Mouse (Mus musculus) left cerebral cortex, postnatal 14 days (tissue): ENCODE results near the gene Cavin3. TPM values are rescaled to one million over a fixed set of nuclear protein-coding genes. Genes with fewer than 3 reads are reported as not detected.

Experiments
- DNase-seq, 2 experiments: peaks; one replicate each; pipeline ENCODE4 v3.0.0; 2021 to 2022; ENCODE audit warnings: low spot score in 2 of 2, mixed read lengths in 1 of 2
- intact Hi-C: fragments of 180-260 bp; cut with DNase I; formaldehyde crosslinking; loops from one replicate; pipeline ENCODE4 v1.15.1; 2025
- long read RNA-seq, 2 experiments: library from polyadenylated mRNA; stranded (forward); transcript quantifications; one replicate each; pipeline ENCODE4 v2.0.0; 2021
- total RNA-seq, 2 experiments: library from RNA; stranded (reverse); gene quantifications; 2 replicates each; pipeline ENCODE4 v1.2.3; 2021

The Cavin3 gene
- 10 to 100 TPM; 19.0 to 21.1 TPM for total RNA-seq
- long read RNA-seq, experiment 1, transcript Cavin3-201 (2 exons, 1,662 nt), result major isoform, 48 of 51 reads
- long read RNA-seq, experiment 1, partial matches to known transcripts, result 2 of 51 reads
- long read RNA-seq, experiment 1, other reads (novel, unspliced or antisense), result 1 of 51 reads
- long read RNA-seq, experiment 2, transcript Cavin3-201 (2 exons, 1,662 nt), result major isoform, 40 of 40 reads
- long read RNA-seq, experiment 2, partial matches to known transcripts, result 0 of 40 reads
- long read RNA-seq, experiment 2, other reads (novel, unspliced or antisense), result 0 of 40 reads

DNA sequence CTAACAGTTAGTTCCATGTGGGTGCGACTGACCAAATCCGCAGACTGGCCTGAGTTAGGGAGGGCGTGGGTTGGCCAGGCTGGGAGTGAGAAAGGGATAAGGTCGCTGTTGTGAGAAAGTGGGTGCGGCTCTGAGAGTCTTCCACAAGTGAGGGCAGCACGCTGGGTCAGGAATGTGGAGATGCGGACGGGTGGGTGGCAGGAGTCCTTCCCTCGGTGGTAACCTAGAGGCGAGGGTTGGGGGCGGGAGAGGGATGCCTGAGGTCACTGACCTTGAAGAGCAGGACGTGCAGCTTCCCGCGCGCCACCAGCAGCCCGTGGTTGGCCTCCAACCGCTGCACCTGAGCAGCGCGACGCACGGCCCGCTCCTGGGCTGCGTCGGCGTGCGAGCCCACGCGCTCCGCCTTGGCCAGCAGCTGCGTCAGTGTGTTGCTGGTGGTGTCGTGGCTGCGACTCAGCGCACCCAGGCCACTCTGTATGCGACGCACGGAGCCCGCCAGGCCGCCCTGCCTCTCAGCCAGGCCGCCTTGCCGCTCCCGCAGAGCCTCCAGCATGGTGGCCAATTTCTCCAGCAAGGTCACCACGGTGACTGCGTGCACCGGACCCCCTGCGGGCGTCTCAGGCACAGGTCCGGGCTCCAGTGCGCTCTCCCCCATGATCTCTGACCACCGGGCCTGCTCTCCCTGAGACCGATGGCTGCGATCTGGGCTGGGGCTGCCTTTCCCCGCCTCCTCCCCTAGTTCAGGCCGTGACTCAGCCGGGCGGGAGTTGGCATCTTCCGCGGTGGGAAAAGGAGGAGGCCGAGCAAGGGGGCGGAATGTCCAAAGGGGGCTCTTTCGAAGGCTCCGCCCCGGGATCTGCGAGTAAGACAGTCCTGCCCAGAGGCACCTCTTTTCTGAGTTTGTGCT is at the start of gene Cavin3:
Gene Cavin3 (minus strand): TSS at position 796 of the 907 bp plus-strand sequence.
- DNase-seq, result peak; percentile 48 to 51
- intact Hi-C loops, result loop anchor here (5.0 kb wide), 1 partner anchor 36 kb away; no protein-coding TSS in a partner anchor

DNA sequence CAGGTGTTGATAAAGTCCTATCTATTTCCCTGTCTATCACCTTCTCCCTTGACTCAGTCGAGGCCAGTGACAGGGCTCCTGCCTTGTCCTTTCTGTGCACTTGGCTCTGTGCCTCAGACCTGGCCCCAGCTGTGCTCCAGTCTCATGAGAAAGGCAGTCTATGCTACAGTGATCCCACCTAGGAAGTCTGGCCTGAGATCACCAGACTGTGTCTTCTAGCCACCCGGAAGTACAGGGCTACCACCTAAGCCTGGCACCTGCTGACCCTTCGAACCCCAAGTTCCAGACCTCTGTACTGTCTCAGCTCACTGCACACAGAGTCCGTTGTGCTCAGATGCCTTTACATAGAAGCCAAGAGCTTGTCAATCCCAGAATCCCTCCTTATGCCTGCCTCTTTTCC is 46.0 kb upstream of the Cavin3 start:
- intact Hi-C loops, result loop anchor here (5.0 kb wide), 1 partner anchor 356 kb away; no protein-coding TSS in a partner anchor
- no peak for DNase-seq

DNA sequence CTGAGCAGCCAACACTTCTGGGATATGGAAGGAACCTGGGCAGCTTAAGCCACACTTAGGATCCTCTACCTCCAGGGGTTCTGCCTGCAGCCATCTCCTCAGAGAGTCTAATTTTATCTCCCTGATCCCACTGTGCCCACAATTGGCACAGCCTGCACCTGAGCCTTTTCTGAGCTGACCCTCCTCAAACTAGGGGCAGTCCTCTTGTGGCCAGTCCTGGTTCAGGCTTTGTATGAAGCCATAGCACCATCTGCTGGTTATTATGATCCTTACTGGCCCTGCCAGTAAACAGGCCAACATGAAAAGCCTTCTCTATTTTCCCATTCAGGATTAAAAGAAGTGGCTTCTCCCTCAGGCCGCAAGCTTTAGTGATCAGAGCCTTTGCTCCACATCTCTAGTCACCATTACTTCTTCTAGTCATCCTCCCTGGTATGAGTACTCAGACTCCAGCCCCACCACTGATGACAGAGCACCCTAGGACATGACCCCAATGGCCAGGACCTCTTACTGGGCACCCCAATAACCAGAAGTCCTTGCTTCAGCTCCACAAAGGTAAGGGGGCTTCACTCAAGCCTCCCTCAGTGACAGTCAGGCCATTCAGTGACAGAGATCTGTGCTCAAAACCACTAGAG is 45.3 kb upstream of the Cavin3 start:
- peak; percentile 58 to 63 for DNase-seq
- intact Hi-C loops, result loop anchor here (5.0 kb wide), 1 partner anchor 355 kb away; no protein-coding TSS in a partner anchor

DNA sequence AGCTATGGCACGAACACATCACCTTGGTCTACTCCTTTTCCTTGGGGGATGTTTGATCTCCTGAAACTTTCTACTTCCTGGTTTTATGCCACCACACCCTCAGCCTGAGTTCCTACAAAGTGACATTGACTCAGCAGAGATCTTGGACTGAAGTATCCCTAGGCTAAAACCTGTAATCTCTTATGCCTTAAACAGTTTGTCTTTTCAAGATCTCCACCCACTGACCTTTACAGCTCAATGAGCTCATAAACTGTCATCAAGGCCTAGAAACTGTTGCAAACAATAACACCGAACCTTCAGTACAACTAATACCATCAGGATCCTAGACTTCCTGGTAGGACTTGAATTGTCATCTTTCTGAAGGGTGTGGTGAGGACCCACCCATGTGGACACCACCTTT is 42.1 kb upstream of the Cavin3 start:
- no peak for DNase-seq
- intact Hi-C loops, result no loop called here

DNA sequence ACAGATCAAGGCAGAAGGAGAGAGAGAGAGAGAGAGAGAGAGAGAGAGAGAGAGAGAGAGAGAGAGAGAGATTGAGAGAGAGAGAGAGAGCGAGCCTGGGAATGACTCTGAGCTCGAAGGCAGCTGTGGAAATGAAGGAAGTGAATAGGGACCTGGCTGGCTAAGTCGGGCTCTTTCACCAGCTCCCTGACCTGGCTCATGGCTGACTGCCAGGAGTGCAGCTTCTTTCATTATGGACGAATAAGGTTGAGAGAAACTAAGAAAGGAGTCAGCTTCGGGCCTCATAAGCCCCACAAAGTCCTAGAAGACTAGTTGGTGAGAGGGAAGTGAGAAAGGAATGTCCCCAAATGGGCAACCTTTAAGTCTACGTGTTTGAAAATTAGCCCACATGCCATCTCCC is 38.1 kb upstream of the Cavin3 start:
- no peak for DNase-seq
- intact Hi-C loops, result no loop called here

DNA sequence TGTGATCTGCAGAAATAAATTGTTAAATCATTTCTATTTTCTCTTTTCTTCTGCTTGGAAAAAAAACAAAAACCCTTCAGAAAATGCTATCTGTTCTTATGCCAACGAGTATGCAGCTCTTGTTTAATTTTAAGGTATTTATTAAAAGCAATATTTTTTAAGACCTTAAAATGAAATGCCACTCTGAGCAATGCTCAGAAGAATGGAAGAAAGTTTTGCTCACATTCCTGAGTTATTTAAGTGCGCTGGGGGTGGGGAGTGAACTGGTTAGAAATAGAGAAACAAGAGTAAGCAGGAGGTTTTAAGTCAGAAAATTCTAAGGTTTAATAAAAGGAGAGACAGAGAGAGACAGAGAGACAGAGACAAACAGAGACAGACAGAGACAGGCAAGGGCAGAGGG is 37.7 kb upstream of the Cavin3 start:
- peak; percentile 42 to 51 for DNase-seq

DNA sequence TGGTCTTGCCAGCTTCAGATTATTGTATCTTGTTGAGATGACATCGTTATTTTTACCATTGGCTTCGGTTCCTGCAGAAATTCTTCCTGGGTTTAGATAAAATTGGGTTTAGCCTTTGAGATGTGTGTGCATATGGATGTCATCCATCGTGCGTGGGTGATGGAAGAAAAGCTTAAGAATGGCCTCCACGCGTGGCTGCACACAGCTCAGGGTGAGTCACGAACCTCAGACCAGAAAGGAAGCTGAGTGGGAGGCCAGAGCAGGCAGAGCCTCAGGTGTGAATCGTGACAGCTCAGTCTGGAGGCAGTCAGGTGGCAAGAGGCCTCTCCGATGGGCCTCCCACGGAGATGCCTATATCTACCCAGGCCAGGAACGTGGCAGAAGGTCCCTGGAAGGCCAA is 37.2 kb upstream of the Cavin3 start:
- intact Hi-C loops, result loop anchor here (5.0 kb wide), 2 partner anchors 37 to 107 kb away; partner anchors contain the start of gene Cavin3

More for the DNA sequence above, 37.7 kb upstream of the Cavin3 start:
- intact Hi-C loops, result loop anchor here (5.0 kb wide), 2 partner anchors 37 to 107 kb away; partner anchors contain the start of gene Cavin3

DNA sequence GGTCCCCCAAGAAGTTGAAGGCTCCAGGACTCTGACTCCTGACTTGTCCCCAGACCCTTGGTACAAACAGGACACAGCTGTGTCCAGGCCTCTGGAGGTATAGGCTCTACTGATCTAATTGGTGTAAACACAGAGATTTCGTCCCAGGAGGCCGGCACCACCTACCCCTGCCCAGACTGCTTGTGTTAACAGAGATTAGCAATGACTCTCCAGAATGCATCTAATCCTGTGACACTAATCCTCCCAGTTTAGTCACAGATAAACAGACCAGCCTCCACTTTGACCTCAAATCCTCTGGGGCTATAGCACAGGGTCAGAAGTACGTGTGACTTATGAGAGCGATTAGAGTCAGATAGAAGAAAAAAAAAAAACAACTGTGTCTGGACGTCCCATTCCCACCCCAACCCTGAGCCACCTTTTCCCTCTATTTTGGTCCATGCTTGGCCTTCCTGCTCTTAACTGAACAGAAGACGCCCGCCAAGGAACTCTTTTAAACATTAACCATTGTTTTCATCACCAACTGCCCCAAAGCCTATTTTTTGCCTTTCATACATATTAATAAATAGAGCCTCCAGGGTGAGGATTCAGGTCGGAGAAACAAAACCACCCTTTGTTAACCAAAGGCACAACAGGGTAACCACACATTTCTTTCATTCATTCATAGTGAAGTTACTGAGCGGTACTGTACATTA is 34.7 kb upstream of the Cavin3 start:
- DNase-seq, result no peak
- intact Hi-C loops, result loop anchor here (5.0 kb wide), 2 partner anchors 35 to 105 kb away; partner anchors contain the start of gene Cavin3

More for the DNA sequence above, 37.2 kb upstream of the Cavin3 start:
- DNase-seq, result peak; percentile 79 to 94

DNA sequence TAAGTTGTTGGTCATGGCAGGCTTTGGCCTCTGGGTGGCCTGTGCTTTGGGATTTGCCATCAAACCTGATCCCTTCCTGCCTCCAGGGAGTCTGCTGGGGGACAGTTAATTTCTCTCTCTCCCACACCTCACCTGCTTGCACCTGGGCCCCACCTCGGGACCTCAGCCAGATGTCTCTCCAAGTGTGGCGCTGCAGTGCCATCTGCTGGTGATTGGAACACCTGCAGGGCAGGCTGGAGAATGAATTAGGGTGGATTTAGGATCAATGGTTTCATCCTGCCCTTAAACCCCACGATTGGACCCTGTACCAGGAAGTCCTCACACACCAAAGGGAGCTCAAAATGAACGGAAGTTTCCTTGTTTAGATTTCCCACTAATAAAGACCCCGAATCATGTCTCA is 33.1 kb upstream of the Cavin3 start:
- DNase-seq, result peak; percentile 45 to 71
- intact Hi-C loops, result loop anchor here (5.0 kb wide), 2 partner anchors 33 to 103 kb away; partner anchors contain the start of gene Cavin3

DNA sequence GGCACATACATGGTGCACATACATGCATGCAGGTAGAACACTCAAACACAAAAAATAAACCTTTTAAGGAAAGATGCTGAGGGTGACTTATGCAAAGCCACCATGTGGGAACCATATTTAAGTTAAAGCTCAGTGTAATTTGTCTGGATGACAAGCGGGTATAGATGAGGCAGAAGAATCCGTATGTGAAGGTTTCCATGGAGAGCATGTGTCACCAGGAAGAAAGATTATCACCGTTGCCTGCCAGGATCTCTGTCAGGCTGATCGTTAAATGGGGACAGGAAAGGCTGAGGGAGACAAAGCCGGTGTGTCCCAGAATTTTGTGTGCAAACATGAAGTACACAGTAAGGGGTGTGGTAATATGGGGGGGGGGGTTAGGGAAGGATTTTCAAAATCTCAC is 32.5 kb upstream of the Cavin3 start:
- intact Hi-C loops, result no loop called here
- DNase-seq, result peak in 1 of 2 experiments; percentile 31

DNA sequence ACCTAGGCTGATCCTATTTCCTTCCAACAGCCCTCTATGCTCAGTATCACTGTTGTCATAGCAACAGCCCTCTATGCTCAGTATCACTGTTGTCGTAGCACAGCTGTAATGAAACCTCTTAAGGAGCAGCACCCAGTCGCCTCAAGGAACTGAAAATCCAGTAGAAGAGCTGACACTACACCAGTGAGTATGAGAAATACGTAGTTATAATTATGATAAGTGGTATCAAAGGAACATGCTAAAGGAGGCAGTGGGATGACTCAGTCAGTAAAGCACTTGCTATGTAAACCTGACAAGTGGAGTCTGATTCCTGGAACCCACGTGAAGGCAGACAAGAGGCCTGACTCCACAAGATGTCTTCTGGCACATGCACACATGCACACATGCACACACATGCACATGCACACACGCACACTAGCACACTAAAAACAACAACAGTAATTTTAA is 31.8 kb upstream of the Cavin3 start:
- intact Hi-C loops, result no loop called here
- DNase-seq, result peak in 1 of 2 experiments; percentile 32

DNA sequence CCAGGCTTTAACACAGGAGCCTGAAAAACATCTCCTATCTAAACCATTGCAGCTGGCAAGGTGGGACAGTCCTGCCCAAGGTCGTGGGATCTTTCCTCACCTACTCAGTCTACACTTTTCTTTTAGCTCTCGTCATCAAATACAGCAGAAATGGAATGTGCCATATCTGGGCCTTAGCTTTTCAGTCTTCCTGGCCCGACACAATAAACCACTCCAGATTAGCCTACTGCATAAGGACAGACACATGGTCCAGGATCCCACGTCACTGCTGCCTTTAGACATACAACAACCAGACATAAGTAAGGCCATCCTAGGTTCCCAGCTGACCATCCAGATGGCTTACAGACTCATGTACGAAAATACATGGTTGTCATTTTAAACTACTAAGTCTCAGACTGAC is 28.0 kb upstream of the Cavin3 start:
- intact Hi-C loops, result no loop called here
- peak; percentile 40 to 62 for DNase-seq

DNA sequence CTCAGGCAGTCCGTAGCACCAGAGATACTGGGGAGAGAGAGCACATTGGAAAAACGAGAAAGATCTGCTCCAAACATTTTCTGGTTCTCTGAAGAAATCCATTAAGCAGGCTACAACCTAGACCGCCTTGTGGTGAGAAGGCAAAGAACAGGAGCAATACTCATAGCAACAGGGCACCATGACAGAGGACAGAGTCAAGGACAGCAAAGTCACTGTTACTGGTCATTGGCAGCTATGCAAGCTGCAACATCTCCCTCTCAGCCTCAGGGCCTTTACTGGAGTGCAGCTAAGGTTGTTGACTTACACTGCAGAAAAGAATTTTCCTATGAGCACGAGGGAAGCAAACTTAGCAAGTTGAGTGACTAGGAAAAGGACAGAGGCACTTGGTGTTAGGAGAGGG is 25.2 kb upstream of the Cavin3 start:
- intact Hi-C loops, result no loop called here
- DNase-seq, result no peak

DNA sequence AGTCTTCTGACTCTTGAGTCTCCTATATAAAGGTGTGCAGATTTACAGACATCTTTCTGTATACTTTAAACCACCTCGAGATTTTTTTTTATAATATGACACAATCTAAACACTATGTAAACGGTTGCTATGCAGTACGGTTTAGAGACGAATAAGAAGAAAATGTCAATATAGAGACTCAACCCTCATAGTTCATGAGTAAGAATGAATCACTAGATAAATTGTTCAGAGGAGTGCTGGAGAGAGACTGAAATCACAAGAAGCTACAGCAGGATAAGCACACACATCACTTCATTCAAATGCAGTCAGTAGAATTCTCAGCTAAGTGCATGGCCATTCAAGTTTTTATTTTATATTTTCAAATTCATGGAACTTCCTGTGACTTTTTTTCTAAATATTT is 19.9 kb upstream of the Cavin3 start:
- no peak for DNase-seq
- intact Hi-C loops, result no loop called here

DNA sequence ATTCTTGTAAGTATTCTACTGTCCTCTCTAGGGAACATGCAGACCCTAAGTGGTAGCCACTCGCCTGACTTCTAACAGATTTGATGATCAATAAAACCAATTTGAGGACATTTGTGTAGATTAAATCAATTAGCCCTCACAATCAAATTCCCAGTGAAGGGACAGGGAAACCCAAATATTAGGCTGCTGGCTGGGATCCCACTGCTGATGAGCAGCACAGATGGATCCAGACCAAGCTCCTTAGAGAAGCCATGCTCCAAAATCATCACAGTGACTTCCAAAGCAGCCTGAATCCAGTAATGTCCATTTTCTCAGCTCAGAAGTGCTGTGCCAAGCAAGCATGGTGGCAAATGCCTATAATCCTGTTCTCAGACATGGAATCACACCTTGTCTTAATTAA is 17.6 kb upstream of the Cavin3 start:
- DNase-seq, result no peak
- intact Hi-C loops, result no loop called here

DNA sequence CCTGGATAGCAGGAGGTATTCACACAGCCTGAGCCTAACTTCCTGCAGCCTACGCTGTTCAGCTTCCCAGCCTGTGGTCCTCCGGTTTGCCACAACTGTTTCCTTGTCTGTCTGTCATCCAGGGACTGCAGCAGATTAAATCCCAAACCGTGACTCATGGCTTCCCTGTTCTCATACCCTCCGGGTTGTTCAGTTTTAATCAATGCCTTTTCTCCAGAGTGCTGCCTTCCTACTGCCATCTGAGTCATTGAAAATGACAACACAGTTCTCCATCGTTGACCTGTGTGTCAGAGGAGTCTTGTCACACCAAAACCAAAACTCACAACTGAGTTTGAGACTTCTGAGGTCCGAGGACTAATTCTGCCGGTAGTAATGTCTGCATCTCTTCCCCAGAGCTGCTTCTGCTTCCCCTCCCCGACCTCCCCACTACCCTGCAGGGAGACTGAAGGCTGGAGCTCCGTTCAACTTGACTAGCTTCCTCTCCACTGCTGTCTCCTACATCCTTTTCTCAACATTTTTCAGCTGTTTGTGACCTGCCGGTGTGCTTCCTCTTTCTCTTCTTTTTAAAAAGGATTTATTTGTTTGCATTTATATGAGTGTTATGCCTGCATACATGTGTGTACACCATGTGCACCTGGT is 16.9 kb upstream of the Cavin3 start:
- no peak for DNase-seq
- intact Hi-C loops, result no loop called here

DNA sequence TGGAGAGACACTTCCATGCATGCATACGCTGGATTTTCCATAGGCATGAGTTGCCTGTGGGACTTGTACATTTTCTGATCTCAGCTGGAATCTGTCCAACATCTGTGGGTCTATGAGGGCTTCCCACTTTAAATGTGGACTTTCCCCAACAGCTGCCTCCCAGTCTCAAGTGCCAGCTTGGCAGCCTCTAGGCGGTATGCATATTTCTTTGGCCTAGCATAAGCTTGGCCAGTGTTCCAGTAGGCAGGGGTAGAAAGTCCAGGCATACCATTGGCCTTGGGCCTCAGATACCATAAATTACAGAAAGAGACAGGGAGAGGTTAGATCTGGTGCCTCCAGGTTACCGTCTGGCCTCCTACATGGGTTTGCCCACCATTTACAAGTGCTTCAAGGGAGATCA is 15.8 kb upstream of the Cavin3 start:
- intact Hi-C loops, result no loop called here
- no peak for DNase-seq

DNA sequence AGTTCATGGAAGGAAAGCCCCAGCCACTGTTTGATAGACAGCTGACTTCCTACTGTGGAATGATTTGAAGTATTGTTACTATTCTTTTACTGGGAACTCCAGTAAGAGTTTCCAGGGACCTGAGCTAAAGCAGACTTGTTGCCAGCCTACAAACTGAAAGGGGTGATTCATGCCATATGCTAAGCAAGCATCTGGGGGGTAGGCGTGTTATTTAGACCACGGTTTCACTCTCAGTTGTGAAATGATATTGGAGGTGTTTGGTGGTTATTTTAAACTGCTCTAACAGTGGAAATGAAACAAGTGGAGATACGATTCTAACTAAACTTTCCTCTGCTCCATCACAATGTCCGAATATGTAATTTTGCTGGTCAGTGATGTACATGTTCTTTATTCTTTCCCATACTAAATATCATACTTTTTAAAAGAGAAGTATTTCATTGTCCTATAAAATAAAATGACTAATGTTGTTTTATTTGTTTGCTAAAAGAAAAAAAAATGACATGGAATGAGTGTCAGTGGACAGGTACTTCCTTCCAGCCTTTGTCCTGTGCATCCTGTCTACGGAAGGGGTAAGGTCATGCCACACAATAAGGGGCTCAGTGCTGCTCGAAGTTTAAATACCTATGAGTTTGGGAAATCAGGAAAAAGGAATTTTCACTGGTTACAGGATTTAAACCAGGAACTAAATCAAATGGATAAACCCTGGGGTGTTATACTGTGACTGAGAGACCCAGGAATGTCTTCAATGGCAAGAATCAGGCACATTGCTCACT is 5.2 kb upstream of the Cavin3 start:
- intact Hi-C loops, result no loop called here
- peak; percentile 81 for DNase-seq
